Mouse (Mus musculus): Measurements from ENCODE around the gene Slc44a3.

Gene Slc44a3

DNA sequence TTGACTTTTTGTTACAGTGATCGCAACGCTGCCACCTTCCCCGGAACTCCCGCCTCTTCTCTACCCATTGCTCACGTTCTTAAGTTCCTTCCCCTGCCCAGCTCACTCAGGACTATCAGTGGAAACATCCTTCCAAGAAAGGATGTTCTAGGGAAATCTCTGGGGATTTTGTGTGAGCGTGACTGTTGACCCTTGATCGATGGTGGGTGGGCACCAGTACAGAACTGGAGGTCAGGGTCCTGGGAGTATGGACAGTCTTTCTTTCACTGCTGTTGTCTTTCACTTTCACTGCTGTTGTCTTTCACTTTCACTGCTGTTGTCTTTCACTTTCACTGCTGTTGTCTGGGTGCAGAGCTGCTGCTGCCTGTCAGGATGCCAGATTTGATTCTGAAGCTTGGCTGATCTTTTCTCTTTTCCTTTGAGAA is 38.2 kb downstream of the Slc44a3 start:
- DNase-seq: no peak

DNA sequence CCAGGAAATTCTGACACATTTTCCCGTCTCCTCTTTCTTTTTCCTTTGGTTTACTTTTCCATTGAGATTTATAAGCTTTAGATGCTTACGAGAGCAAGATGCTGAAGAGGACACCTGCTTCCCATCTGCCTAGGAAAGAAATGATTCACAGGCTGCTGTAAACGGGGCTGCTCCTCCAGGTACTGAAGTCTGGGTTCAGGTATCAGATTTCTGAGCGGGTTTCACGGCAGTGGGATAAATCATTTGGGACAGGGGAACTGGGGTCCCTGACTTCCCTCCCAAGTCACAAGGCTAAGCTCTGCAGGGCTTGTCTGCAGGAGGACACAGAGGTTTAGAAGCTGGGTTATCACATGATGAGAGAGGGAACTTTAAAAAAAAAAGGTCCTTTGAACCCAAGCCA is 40.2 kb downstream of the Slc44a3 start:
- DNase-seq: no peak

DNA sequence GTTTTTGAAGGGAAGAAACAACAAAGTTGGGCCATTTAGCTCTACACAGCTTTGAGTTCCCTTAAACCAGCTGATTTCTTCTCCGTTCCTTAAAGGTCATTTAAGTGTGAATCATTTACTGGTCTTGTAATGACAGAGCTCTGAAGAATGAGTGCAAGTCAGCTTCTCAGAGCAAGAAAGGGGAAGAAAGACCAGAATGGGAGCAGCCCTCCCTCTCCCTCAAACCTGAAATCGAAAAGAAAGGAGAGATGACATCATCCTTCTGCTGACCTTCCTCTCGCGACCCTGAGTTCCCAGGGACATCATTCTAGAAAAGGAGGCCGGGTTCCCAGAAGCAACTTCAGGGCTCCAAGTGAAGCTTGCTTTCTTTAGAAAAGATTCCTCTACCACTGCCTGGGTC is 41.3 kb downstream of the Slc44a3 start:
- no peak for DNase-seq

DNA sequence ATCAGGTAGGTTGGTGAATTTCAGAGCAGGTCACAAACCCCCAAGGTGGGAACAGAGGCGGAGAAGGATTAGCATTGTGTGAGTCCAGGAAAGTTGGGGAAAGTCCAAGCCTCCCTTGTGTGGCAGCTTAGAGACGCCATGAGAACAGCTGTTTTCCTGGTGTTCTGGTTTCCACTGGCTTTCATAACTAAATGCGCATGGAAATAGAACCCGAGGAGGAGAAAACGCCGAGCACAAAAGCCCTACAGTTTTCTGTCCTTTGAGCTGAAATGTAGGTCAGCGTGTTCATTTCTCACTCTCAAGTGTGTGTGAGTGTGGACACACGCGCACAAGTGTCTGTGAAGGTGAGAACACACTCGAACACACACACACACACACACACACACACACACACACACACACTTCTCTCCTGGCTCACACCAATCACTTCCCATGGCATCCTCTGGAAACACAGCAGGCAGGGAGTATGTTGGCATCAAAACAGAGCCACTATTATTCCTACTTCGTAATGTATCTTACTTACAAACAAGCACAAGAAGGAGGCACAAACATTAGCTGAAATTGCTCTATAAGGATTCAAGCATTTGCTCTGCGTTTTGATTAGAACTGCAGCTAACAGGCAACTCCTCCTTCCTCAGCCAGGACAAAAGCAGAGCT is 42.6 kb downstream of the Slc44a3 start:
- no peak for DNase-seq

DNA sequence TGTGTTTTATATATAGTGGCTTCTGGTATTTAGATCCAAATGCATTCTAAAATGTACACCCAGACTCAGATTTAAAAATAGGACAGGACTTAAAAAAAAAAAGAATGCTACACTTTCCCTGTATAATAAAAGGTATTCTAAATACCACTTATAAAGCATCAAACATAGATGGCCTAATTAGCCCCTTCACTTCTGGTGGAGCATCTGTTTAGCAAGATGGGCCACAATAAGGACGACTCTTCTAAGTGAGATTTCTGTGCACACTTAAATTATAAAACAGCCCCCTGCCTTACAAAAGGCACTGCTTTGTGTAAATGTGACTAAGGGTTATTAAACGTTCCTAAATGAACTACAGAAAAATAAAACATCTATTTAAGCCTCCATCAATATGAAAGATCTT is 47.0 kb downstream of the Slc44a3 start:
- DNase-seq: no peak

DNA sequence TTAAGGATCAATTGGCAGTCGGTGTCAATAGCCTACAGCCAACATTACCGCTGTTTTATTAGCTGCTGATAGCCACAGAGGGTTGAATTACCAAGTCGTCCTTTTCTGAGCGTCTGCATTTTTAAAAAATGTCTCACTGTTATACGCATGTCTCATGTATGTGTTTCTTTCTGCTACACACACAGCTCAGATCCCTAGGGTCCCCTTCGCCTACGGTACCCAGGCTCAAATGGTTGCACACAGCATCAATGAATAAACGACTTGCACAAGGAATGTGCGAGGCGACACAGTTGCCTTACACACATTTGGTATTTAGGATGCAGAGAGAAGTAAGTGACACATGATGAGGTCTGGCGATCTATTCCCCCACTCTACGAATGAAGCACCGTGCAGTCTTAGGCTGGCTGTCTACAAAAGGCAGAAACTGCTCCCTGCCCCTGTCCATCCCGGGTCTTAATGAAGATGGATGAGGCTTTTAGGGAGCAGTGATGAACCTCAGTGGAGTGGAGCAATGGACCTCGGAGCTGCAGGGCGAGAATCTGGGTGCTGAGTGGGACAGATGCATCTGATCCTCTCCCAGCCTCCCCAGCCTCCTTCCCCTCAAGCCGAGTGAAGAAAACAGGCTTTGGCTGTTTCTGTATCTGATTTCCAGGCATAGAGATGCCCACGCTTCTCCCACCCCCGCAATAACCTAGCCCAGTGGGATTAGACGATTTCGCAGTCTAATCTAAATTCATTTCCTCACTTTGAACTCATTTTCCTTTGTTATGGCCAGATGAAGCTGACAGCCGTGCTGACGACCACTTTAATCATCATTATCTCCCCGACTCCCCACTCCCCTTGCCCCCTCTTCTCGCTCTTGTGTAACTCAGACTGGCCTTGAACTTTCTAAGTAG is 48.7 kb downstream of the Slc44a3 start:
- no peak for DNase-seq

DNA sequence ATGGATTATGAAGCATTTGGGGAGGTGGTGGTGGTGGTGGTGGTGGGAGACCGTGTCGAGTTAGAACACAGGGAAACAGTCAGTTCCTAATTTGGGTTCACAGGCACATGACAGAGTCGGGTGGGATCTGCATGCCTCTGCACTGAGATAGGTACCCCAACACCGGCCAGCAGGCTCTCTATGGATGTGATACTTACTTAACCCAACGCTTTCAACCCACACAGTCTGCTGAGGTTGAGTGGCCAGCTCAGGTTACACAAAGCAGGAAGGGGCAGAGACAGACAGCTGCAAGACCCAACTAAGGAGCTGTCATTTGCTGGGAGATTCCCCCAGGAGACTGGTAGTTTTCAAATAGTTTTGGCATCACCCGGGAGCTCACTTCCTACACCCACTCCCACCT is 50.6 kb downstream of the Slc44a3 start:
- DNase-seq: no peak

DNA sequence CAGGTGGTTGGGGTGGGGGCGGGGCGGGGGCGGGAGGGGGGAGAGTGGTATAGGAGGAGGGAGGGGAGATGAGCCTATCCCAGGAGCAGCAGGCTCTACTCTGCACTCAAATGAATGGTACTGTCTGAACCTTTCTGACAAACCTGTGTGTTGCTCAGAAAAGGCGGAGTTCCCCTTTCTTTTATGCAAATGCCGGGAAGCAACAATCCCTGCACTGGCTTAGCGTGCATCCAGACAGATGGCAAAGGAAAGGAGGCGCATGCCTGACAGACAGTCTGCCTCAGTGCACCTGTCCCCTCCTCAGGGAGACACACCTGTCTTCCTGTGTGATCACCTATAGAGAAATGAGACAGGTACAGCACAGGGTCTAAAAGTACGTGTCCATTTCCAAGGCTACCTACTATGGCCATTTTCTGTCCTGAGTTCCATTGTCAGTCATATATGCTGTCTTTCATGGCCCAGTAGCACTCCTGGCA is 51.2 kb downstream of the Slc44a3 start:
- DNase-seq: no peak

DNA sequence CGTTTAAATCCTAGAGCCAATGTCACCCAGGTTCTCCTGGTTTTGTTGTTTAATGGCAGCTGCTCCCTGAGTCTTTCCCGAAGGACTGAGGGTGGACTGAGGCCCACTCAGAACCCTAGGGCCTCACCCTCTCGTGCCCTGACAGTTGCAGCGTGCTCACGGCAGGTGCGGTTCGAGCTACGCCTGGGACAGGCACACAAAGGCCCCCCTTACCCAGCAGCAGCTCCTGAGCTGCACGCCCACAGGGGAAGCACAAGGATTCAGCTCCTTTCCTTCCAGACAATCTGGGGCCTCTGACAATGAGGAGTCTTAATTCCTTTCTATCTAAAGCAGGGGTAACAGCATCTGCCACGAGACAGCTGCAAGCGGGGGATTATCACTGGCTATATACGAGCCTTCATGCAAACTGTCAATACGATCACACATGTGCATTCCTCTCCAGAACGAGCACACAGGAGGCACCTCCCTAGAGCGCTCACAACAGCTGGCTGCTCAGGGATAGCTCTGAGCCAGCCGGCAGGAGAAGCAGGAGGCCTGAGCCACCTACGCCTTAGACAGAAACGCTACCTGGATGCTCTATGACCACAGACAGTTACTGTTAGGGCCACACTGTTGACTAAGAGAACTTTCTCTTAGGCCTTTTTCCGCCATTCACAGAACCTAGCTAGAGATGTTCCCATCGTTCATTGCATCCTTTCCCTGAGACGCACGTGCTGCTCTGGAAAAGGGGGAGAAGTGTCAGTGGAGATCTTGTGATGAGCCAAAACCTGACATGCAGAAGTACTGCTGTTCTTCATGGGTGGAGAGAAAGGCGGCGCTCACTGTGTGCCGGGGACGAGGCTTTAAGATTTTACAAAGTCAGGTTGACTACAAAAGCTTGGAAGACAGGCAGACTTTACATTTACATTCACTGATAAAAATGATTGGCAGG is 51.9 kb downstream of the Slc44a3 start:
- no peak for DNase-seq

DNA sequence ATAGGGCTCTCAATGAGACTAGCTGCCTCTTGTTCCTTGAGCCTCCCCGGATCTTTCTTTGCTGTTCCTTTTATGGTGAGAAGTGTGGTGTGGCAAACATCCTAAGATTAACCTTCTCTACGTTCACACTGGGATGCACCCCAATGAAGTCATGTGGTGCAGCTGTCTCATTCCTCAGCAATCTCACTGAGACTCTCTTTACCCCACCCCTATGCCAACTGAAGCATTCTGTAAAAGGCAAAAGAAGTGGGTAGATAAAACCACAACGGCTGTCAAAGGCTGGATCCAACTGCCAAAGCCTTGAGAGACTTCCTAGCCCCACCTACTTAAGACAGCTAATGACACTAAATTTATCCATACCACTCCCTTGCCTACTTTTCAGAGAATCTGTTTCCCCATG is 57.5 kb downstream of the Slc44a3 start:
- no peak for DNase-seq

DNA sequence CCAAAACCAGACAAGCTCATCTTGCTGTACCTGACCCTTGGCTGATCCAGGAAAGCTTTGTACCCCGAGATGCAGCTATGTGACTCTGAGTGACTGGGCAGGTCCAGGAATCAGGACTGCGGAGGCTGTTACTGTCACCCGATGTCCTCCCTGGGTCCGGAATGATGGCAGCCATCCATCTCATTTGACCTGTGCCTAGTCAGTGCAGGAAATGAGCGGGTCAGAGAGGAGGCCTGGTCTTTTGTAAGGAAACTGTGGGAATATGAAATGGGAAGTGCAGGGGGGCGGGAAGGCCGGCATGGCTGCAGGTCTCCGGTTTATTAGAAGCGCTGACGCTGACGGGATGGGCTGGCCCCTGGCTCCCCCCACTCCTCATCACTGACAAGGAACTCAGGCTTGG is 60.5 kb downstream of the Slc44a3 start:
- no peak for DNase-seq

DNA sequence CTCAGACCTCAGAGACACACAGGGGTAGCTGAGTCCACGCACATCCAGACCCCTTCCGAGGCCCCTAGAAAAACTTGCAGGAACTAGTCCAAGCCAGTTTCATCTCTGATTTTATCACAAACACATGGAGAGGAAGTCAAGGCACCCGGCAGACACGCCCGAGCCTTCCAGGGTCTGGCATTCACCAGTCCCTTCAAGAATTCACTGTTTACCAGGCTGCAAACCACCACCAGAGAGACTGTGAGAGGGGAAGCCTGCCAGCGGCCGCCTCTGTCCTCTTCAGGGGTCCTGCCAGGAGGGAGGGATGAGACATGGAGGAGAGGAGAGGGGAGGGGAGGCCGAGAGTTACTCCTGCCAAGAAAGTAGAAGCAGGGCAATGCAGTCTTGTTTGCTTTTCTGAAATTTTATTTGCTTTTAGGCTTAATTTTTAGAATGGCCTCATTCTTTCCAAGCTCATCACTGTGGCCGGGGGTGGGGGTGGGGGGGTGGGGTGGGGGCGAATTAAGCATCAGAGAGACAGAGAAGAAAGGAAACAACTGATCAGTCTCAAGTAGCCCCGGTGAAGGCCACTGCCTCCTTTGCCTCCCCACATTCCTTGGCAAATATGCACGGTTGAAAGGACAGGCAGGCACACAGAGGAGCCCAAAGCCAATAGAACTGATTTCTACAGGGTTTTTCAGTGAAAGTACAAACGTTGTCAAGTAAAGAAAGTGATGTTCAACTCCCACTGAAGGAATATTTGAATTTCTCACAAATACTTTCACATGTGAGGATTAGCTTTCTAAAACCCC is 62.8 kb downstream of the Slc44a3 start:
- DNase-seq: no peak

DNA sequence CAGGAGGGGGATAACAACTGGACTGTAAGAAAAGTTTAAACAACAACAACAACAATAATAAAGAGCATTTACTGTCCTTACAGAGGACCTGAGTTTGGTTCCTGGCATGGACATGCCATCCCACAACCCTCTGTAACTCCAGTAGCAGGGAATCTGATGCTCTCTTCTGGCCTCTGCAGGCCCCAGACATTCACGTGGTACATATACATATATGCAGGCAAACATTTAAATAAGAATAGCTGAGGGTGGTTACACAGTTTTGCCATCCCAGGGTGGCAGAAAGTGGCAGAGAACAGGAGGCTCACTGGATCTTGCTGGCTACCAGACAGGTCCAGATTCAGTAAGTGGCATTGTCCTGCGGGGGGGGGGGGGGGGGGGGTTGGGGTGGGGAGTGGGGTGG is 64.1 kb downstream of the Slc44a3 start:
- no peak for DNase-seq

DNA sequence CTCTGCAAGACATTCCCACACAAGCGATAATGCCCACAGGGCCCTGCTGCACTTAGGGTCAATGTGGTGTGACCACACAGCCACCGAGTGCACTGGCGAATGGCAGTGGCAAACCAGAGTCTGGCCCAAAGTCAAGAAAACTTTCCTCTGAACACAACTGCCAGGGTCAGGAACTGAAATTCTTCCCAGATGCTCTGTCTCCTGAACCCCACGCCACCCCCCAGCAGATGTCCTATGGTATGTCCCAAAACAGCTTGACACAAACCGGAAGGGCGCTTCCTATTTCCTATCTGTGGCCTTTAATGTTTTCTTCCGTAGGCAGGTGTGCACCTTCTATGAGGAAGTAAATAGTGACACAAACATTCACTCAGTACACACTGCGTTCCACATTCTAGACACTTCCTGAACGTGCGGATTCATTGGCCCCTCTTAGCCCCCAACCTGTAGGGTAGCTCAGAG is 65.1 kb downstream of the Slc44a3 start:
- DNase-seq: no peak

DNA sequence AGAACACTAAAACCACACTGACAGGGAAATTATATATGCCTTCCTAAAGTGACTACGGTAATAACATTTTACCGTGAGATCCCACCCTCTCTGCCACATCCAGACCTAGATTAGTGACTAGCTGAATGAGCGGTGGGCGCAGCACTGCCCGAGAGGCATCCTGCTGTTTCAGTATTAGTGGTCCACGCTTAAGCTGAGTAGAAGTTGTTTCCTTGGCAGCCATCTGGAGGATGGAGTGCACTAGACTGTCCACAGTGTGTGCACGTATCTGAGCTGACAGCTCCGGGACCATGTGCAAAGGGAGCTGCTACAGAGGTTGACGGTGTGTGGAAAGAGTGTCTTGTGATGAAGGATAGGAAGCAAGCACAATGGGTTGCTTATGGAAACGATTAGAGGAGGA is 66.4 kb downstream of the Slc44a3 start:
- no peak for DNase-seq

DNA sequence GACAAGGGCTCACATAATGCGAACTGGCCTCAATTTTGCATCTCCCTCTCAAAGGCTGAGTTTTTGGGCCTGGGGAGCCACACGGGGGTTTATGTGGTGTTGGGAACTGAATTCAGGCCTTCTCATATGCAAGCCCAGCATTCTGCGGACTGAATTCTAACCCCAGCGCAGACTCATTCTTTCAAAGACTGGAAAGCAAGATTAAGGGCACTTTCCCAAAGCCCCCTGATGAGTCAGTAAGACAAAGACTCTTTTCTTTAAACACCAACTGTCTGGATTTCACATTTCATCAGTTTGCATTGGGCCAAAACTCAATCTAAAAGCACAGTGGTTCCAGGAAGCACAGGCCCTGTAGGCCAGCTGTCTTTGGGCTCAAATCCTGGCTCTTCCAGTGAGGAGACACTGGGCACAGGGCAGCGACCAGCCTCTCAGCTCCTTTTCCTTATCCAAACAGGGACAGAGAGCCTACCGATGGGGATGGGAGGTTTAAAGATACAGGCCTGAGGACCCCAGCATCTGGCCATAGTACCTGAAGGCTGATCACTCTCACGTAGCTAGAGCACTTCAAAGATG is 67.4 kb downstream of the Slc44a3 start:
- no peak for DNase-seq

DNA sequence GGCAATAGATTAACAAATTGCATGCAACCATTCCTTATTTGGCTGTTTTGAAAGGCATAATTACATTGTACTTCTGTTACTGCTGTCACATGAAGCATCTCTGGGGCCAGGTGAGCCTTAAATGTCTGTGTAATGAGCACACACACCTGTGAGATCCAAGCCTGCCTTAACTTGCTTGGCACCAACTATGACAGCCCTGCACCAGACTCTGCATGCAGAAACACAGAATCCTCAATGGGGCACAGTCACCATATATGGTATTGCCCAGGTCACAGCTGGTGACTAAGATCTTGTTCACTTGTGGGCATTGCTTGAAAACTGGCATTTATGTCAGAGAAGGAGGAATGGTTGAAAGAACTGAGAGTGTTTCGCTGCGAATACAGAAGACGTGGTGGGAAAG is 69.4 kb downstream of the Slc44a3 start:
- DNase-seq: no peak

DNA sequence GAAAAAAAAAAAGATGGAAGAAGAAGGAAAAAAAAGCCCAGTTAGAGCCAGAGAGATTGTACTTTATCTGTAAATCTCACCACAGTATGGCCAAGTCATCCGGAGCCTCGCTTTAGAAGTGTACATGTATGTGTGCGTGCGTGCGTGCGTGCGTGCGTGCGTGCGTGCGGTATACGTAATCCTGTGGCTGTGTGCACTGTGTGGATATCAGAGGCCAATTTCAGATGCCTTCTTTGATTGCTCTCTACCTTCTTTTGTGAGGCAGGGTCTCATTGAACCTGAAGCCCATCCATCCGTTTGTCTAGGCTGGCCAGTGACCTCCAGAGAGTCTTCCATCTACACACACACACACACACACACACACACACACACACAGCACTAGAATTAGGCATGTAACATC is 70.7 kb downstream of the Slc44a3 start:
- DNase-seq: no peak

DNA sequence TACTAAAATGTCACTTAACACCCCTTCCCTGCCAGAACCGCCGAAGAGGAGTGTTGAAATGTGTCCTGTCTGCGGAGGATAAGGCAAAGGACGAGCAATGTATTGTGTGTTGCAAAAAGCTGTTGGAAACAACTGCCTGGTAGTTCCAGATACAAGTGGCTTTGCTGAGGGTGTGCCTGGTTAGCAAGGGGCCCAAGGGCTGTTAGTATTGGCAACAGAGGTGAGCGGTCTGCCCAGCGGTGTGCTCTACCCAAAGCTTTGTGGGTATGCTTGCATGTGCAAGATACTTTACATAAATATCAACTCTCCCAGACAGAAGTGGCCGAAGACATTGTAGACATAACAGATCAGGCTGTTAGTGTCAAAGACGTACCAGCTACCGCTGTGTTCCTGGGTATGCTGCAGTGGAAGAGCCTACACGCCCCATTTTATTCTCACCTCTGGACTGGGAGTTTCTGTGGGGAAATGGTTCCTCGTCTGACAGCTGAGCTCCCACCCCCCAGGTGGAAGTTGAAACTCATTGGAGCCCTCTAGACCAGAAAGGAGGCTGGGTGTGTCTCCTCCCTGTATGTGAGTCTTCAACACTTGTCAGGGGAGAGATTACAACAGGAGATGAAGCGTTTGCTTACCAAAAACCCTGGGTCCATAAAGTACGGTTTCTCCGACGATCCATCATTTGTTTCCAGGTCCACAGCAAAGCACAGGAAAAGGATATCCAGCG is 71.6 kb downstream of the Slc44a3 start:
- no peak for DNase-seq

DNA sequence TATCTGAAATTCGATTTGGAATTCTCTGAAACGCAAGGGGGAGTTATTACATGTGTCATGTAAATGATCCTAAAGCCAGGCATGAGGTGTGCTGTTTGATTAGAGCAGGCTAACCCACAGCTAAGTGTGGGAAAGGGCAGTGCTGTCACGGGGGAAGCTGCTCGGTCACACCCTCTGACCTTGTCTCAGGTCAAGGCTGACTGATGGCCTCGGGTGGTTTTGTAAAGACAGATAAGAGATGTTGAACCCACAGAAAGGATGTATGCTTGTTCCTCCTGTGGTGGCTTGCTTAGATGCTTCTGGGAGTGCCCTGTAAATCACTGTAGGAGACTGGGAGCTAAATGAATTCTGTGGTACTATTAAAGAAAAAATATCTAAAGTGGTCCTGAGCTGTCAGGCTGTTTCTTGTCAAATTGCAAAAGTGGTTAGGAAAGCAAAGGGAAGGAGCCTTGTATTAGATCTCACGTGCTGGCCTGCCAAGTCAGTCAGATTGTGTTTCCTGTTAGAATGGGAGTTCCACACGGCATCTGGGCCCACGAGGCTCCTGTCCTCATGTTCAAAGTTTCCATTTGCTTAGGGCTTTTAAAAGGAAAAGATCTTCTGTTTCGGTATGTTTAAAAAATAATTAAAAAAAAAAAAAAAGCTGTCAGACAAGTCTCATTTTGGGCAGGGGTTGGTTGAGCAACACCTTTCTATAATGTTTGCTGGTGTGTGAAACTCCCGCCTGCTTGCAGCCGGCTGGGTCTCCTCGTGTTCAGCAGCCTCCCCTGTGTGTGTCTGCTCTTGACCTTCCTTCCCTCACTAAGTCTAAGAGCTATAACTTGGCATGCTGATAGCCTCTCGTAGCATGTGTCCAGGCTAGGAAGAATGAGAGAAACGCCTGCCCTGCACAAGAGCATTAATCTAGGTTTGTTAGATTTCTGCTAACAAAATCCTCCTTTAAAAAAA is 73.4 kb downstream of the Slc44a3 start:
- no peak for DNase-seq

All from cerebellum, adult 11 months (tissue).